Mouse (Mus musculus) MEL (cell line): ENCODE data around the gene Ncor1. TPM values are rescaled to one million over a fixed set of nuclear protein-coding genes. Genes with fewer than 3 reads are reported as not detected.

ENCODE experiments used
- DNase-seq: peaks from one replicate; pipeline ENCODE4 v3.0.0; 2011; ENCODE audit warnings: low read depth, low spot score
- H3K27ac ChIP-seq: 2 replicates; pipeline ENCODE4 v1.5.1; 2012; ENCODE audit warnings: low read depth, mild to moderate bottlenecking, control low read depth, low read length, moderate library complexity; ENCODE audit not compliant: control insufficient read depth
- H3K27me3 ChIP-seq, 2 experiments: fragments of 150-350 bp in 1 of 2; sonication (generic) in 1 of 2; 2 replicates each; pipeline ENCODE4 v1.6.1; 2012; ENCODE audit warnings: low read length in 2 of 2, mild to moderate bottlenecking in 2 of 2, improper control_type of control experiment in 1 of 2, moderate library complexity in 1 of 2; ENCODE audit not compliant: insufficient read depth in 2 of 2, control insufficient read depth in 1 of 2
- H3K36me3 ChIP-seq, 2 experiments: 2 replicates each; pipeline ENCODE4 v1.6.1; 2012 to 2014; ENCODE audit warnings: low read length in 2 of 2, improper control_type of control experiment in 1 of 2, inconsistent platforms in 1 of 2, mild to moderate bottlenecking in 1 of 2; ENCODE audit not compliant: insufficient read depth in 2 of 2, control insufficient read depth in 1 of 2
- H3K4me1 ChIP-seq, 2 experiments: fragments of 150-350 bp in 1 of 2; sonication (generic) in 1 of 2; 2 replicates each; pipeline ENCODE4 v1.6.1; 2012; ENCODE audit warnings: low read length in 2 of 2, improper control_type of control experiment in 1 of 2, mild to moderate bottlenecking in 1 of 2; ENCODE audit not compliant: insufficient read depth in 2 of 2, control insufficient read depth in 1 of 2
- H3K4me3 ChIP-seq, 2 experiments: fragments of 150-350 bp in 1 of 2; sonication (generic) in 1 of 2; 2 replicates each; pipeline ENCODE4 v1.5.1; 2012; ENCODE audit warnings: low read depth in 2 of 2, low read length in 2 of 2, mild to moderate bottlenecking in 2 of 2, moderate library complexity in 2 of 2, control low read depth in 1 of 2, improper control_type of control experiment in 1 of 2; ENCODE audit not compliant: control insufficient read depth in 1 of 2, insufficient read depth in 1 of 2
- H3K79me2 ChIP-seq: 2 replicates; pipeline ENCODE4 v1.6.1; 2012; ENCODE audit warnings: mild to moderate bottlenecking, low read length, moderate library complexity; ENCODE audit not compliant: control insufficient read depth, poor library complexity, insufficient read depth
- H3K9ac ChIP-seq: 2 replicates; pipeline ENCODE4 v1.6.1; 2012; ENCODE audit warnings: low read depth, mild to moderate bottlenecking, control low read depth, low read length, moderate library complexity; ENCODE audit not compliant: control insufficient read depth, poor library complexity, severe bottlenecking
- H3K9me3 ChIP-seq: fragments of 150-350 bp; sonication (generic); replicated peaks from 2 replicates; pipeline ENCODE4 v1.6.1; 2012; ENCODE audit warnings: mild to moderate bottlenecking, low read length, improper control_type of control experiment, moderate library complexity; ENCODE audit not compliant: insufficient read depth
- BHLHE40 ChIP-seq: IDR thresholded peaks from 2 replicates; pipeline ENCODE4 v1.6.1; 2012; ENCODE audit warnings: low read depth, mild to moderate bottlenecking, inconsistent platforms, low read length, improper control_type of control experiment, borderline replicate concordance
- CHD2 ChIP-seq: IDR thresholded peaks from 2 replicates; pipeline ENCODE4 v1.6.1; 2011; ENCODE audit warnings: low read length, improper control_type of control experiment
- E2F4 ChIP-seq: IDR thresholded peaks from 2 replicates; pipeline ENCODE4 v1.6.1; 2011; ENCODE audit warnings: low read depth, low read length, improper control_type of control experiment, borderline replicate concordance
- ETS1 ChIP-seq: IDR thresholded peaks from 2 replicates; pipeline ENCODE4 v1.6.1; 2012; ENCODE audit warnings: low read depth, mild to moderate bottlenecking, inconsistent platforms, low read length, improper control_type of control experiment, moderate library complexity
- GATA1 ChIP-seq: IDR thresholded peaks from 2 replicates; pipeline ENCODE4 v1.6.1; 2011; ENCODE audit warnings: low read depth, low read length, improper control_type of control experiment
- HCFC1 ChIP-seq: IDR thresholded peaks from 2 replicates; pipeline ENCODE4 v1.6.1; 2012; ENCODE audit warnings: low read depth, mild to moderate bottlenecking, inconsistent platforms, low read length, improper control_type of control experiment, moderate library complexity
- KAT2A ChIP-seq: conservative IDR thresholded peaks from 2 replicates; pipeline ENCODE4 v1.6.1; 2012; ENCODE audit warnings: low read depth, low read length, improper control_type of control experiment, inconsistent platforms
- MAFK ChIP-seq: IDR thresholded peaks from 2 replicates; pipeline ENCODE4 v1.6.1; 2011; ENCODE audit warnings: low read depth, mild to moderate bottlenecking, low read length, improper control_type of control experiment, borderline replicate concordance
- MAZ ChIP-seq: IDR thresholded peaks from 2 replicates; pipeline ENCODE4 v1.6.1; 2012; ENCODE audit warnings: low read depth, mild to moderate bottlenecking, inconsistent platforms, low read length, improper control_type of control experiment
- MEF2A ChIP-seq: IDR thresholded peaks from 2 replicates; pipeline ENCODE4 v1.6.1; 2014; ENCODE audit warnings: low read depth, mild to moderate bottlenecking, inconsistent platforms, low read length, improper control_type of control experiment; ENCODE audit not compliant: poor library complexity, insufficient replicate concordance, severe bottlenecking; ENCODE audit errors: extremely low read depth
- POLR2A ChIP-seq, 2 experiments: IDR thresholded peaks; 2 replicates each; pipeline ENCODE4 v1.6.1; 2011 to 2012; ENCODE audit warnings: low read length in 2 of 2, mild to moderate bottlenecking in 2 of 2, control low read depth in 1 of 2, improper control_type of control experiment in 1 of 2, low read depth in 1 of 2, moderate library complexity in 1 of 2; ENCODE audit not compliant: control insufficient read depth in 1 of 2, insufficient read depth in 1 of 2, poor library complexity in 1 of 2
- POLR2AphosphoS5 ChIP-seq: IDR thresholded peaks from 2 replicates; pipeline ENCODE4 v1.6.1; 2012; ENCODE audit warnings: low read depth, borderline replicate concordance, mild to moderate bottlenecking, inconsistent platforms, low read length, moderate library complexity, mixed read lengths
- RAD21 ChIP-seq: IDR thresholded peaks from 2 replicates; pipeline ENCODE4 v1.6.1; 2011; ENCODE audit warnings: mild to moderate bottlenecking, low read depth, low read length, improper control_type of control experiment
- RCOR1 ChIP-seq: IDR thresholded peaks from 2 replicates; pipeline ENCODE4 v1.6.1; 2012; ENCODE audit warnings: low read depth, mild to moderate bottlenecking, inconsistent platforms, low read length, improper control_type of control experiment
- TAL1 ChIP-seq: IDR thresholded peaks from 2 replicates; pipeline ENCODE4 v1.6.1; 2012; ENCODE audit warnings: mild to moderate bottlenecking, inconsistent platforms, low read length, moderate library complexity, mixed read lengths
- USF2 ChIP-seq, 2 experiments: IDR thresholded peaks; 2 replicates each; pipeline ENCODE4 v1.6.1; 2011 to 2012; ENCODE audit warnings: improper control_type of control experiment in 2 of 2, low read length in 2 of 2, borderline replicate concordance in 1 of 2, inconsistent platforms in 1 of 2, low read depth in 1 of 2, mild to moderate bottlenecking in 1 of 2; ENCODE audit not compliant: insufficient read depth in 1 of 2
- ZC3H11A ChIP-seq: IDR thresholded peaks from 2 replicates; pipeline ENCODE4 v1.6.1; 2012; ENCODE audit warnings: low read depth, mild to moderate bottlenecking, inconsistent platforms, low read length, improper control_type of control experiment
- ZMIZ1 ChIP-seq: IDR thresholded peaks from 2 replicates; pipeline ENCODE4 v1.6.1; 2012; ENCODE audit warnings: low read depth, mild to moderate bottlenecking, inconsistent platforms, low read length, improper control_type of control experiment, moderate library complexity
- ZNF384 ChIP-seq: IDR thresholded peaks from 2 replicates; pipeline ENCODE4 v1.6.1; 2012; ENCODE audit warnings: low read depth, mild to moderate bottlenecking, inconsistent platforms, low read length, improper control_type of control experiment
- polyA plus RNA-seq, 2 experiments: library from polyadenylated mRNA; stranded (reverse) in 1 of 2; unstranded in 1 of 2; fragments of >175 nt in 1 of 2; fragments of >200 nt in 1 of 2; gene quantifications; 2 replicates each; pipeline versions ENCODE4 v1.2.1 to v1.2.4; 2012; ENCODE audit warnings: low replicate concordance in 2 of 2, low read depth in 1 of 2; ENCODE audit not compliant: insufficient read length in 2 of 2, insufficient read depth in 1 of 2, missing spikeins in 1 of 2
- total RNA-seq: library from RNA; depleted of rRNA; stranded (reverse); fragments of 300-350 nt; gene quantifications from 2 replicates; pipeline ENCODE4 v1.2.3, GENCODE M21; 2012

Ncor1 gene
- total and polyA plus RNA-seq, 3 experiments: 71.8 to 250 (median 188) TPM

GRCm38 (mm10) chr11:62317746-62318145, 140.6 kb downstream of the Ncor1 start:
- Histone ChIP-seq H3K4me1 (no peaks in the 10 kb centered on the region), H3K36me3 (peaks cover 0 to 43% of the 10 kb centered on the region in 2 experiments; a peak in 2 of 4 replicates), H3K79me2 (no peaks in the 10 kb centered on the region), H3K9me3 (no peaks in the 10 kb centered on the region), H3K27me3 (no peaks in the 10 kb centered on the region), H3K9ac (no peak overlapping the region), H3K4me3 (no peak overlapping the region), H3K27ac (no peak overlapping the region)
- DNase-seq: no peak
- TF ChIP-seq MEF2A: no peak
- no peak for TF ChIP-seq MAFK
- no peak for TF ChIP-seq E2F4
- TF ChIP-seq HCFC1: no peak
- no peak for TF ChIP-seq ETS1
- no peak for TF ChIP-seq GATA1
- TF ChIP-seq CHD2: no peak
- TF ChIP-seq RCOR1: no peak
- TF ChIP-seq TAL1: no peak
- no peak for TF ChIP-seq POLR2AphosphoS5
- TF ChIP-seq ZNF384: no peak
- no peak for TF ChIP-seq KAT2A
- no peak for TF ChIP-seq ZC3H11A
- no peak; a peak in 1 of 4 replicates for TF ChIP-seq POLR2A (IDR thresholded peaks at IDR 0.05; ENCODE audit: control insufficient read depth in 1 of 2, insufficient read depth in 1 of 2, low read depth in 1 of 2, low read length in 2 of 2, poor library complexity in 1 of 2)
- no peak for TF ChIP-seq ZMIZ1
- TF ChIP-seq BHLHE40: no peak
- no peak for TF ChIP-seq MAZ
- TF ChIP-seq RAD21: no peak

DNA sequence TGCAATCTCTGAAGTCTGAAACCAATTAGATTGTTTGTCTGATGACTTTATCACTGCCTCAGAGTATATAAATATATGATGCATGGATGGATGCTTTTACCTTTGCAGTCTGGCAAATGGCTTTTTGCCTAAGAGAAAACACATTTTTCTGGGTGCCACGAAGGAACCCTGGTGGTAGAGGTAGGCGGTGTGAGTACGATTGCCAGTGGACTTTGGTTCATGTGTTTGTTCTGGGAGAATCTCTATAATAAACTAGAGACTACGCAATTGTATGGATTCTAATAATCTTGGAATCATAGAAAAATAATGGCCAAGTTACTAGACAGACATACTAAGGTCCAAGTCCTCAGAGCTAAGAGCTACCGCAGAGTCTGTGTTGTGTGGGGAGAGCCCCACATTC, 143.4 kb downstream of the Ncor1 start:
- Histone ChIP-seq H3K79me2 (no peaks in the 10 kb centered on the region), H3K4me1 (no peaks in the 10 kb centered on the region), H3K4me3 (no peak overlapping the region), H3K27ac (no peak overlapping the region), H3K9me3 (no peaks in the 10 kb centered on the region), H3K36me3 (peaks cover 0 to 31% of the 10 kb centered on the region in 2 experiments; a peak in 2 of 4 replicates), H3K27me3 (no peaks in the 10 kb centered on the region), H3K9ac (no peak overlapping the region)
- DNase-seq: no peak
- no peak for TF ChIP-seq BHLHE40
- no peak for TF ChIP-seq ZC3H11A
- no peak for TF ChIP-seq MEF2A
- TF ChIP-seq USF2 (IDR thresholded peaks at IDR 0.05; ENCODE audit: borderline replicate concordance in 1 of 2, insufficient read depth in 1 of 2, low read depth in 1 of 2, low read length in 2 of 2): no peak
